Mouse (Mus musculus) E14TG2a.4 (cell line): ENCODE measurements around the gene Arhgap9.
"Not testable (repeated sequence)": the region's sequence is repeated elsewhere in the genome, so short reads cannot be mapped to it uniquely, and the experiment has no call there.

ENCODE experiments used
- H3K27me3 ChIP-seq: 2 replicates; pipeline ENCODE4 v1.6.1; 2014; ENCODE audit warnings: low read length, control low read depth; ENCODE audit not compliant: insufficient read depth
- H3K36me3 ChIP-seq: 2 replicates; pipeline ENCODE4 v1.6.1; 2014; ENCODE audit warnings: low read length, control low read depth; ENCODE audit not compliant: insufficient read depth
- H3K4me1 ChIP-seq: replicated peaks from 2 replicates; pipeline ENCODE4 v1.6.1; 2014; ENCODE audit warnings: low read depth, low read length, control low read depth
- H3K4me3 ChIP-seq: replicated peaks from 2 replicates; pipeline ENCODE4 v1.5.1; 2014; ENCODE audit warnings: mild to moderate bottlenecking, low read length
- H3K9me3 ChIP-seq: 2 replicates; pipeline ENCODE4 v1.6.1; 2014; ENCODE audit warnings: low read length, control low read depth
- CTCF ChIP-seq: conservative IDR thresholded peaks from 2 replicates; pipeline ENCODE4 v1.5.1; 2014; ENCODE audit warnings: low read length
- NANOG ChIP-seq: IDR thresholded peaks from 2 replicates; pipeline ENCODE4 v1.6.1; 2014; ENCODE audit warnings: borderline replicate concordance, low read length, mixed read lengths
- POU5F1 ChIP-seq: IDR thresholded peaks from 2 replicates; pipeline ENCODE4 v1.6.1; 2014; ENCODE audit warnings: low read length, borderline replicate concordance

Gene Arhgap9

GRCm38 (mm10) chr10:127297015-127297871 is 24.5 kb upstream of the Arhgap9 start:
- H3K27me3 ChIP-seq: no peaks in the 10 kb centered on the region
- TF ChIP-seq CTCF (no peak), POU5F1 (no peak), NANOG (no peak)
- no peaks in the 10 kb centered on the region for H3K9me3 ChIP-seq
- H3K4me1 ChIP-seq: peaks cover 43% of the 10 kb centered on the region
- H3K4me3 ChIP-seq: no peak overlapping the region
- H3K36me3 ChIP-seq: peaks cover 99% of the 10 kb centered on the region

GRCm38 (mm10) chr10:127300361-127300760 is 21.4 kb upstream of the Arhgap9 start:
- Histone ChIP-seq H3K9me3 (no peaks in the 10 kb centered on the region), H3K36me3 (peaks cover 99% of the 10 kb centered on the region), H3K27me3 (no peaks in the 10 kb centered on the region), H3K4me3 (no peak overlapping the region), H3K4me1 (peaks cover 49% of the 10 kb centered on the region)
- no peak for TF ChIP-seq NANOG
- TF ChIP-seq CTCF: no peak

- Histone ChIP-seq H3K4me1 (peaks cover 38% of the 10 kb centered on the region), H3K9me3 (no peaks in the 10 kb centered on the region), H3K27me3 (no peaks in the 10 kb centered on the region), H3K36me3 (peaks cover 100% of the 10 kb centered on the region), H3K4me3 (no peak overlapping the region)
- TF ChIP-seq CTCF (no peak), POU5F1 (no peak), NANOG (no peak)
Measured at GRCm38 (mm10) chr10:127303136-127303535, 18.6 kb upstream of the Arhgap9 start.

GRCm38 (mm10) chr10:127309167-127309566 is 12.6 kb upstream of the Arhgap9 start:
- H3K4me1 ChIP-seq: peaks cover 54% of the 10 kb centered on the region
- H3K27me3 ChIP-seq, H3K4me3 ChIP-seq, H3K9me3 ChIP-seq: not testable (repeated sequence)
- H3K36me3 ChIP-seq: peaks cover 63% of the 10 kb centered on the region

- Histone ChIP-seq H3K4me3 (peak overlapping the region; percentile 89), H3K4me1 (peaks cover 38% of the 10 kb centered on the region), H3K9me3 (no peaks in the 10 kb centered on the region), H3K36me3 (peaks cover 46% of the 10 kb centered on the region), H3K27me3 (no peaks in the 10 kb centered on the region)
- no peak for TF ChIP-seq NANOG
- no peak for TF ChIP-seq POU5F1
- no peak for TF ChIP-seq CTCF
Measured at GRCm38 (mm10) chr10:127310523-127311475, 11.0 kb upstream of the Arhgap9 start.

- H3K9me3 ChIP-seq: no peaks in the 10 kb centered on the region
- H3K36me3 ChIP-seq: peaks cover 37% of the 10 kb centered on the region
- no peaks in the 10 kb centered on the region for H3K27me3 ChIP-seq
- peaks cover 36% of the 10 kb centered on the region for H3K4me1 ChIP-seq
- TF ChIP-seq NANOG (no peak), CTCF (no peak), POU5F1 (no peak)
- H3K4me3 ChIP-seq: peak within 1 kb of the TSS; percentile 89
Measured at GRCm38 (mm10) chr10:127311476-127312355, 10.0 kb upstream of the Arhgap9 start, which contains the start of gene Mars. Gene Mars (minus strand): TSS chr10:127311786.

- TF ChIP-seq CTCF: peak; percentile 94
- no peak for TF ChIP-seq NANOG
- Histone ChIP-seq H3K36me3 (peaks cover 31% of the 10 kb centered on the region), H3K9me3 (no peaks in the 10 kb centered on the region), H3K4me3 (peak overlapping the region; percentile 89), H3K27me3 (no peaks in the 10 kb centered on the region), H3K4me1 (peaks cover 36% of the 10 kb centered on the region)
Measured at GRCm38 (mm10) chr10:127312356-127312676, 9.4 kb upstream of the Arhgap9 start.

GRCm38 (mm10) chr10:127312858-127313257 is 8.9 kb upstream of the Arhgap9 start:
- peaks cover 36% of the 10 kb centered on the region for H3K4me1 ChIP-seq
- peaks cover 26% of the 10 kb centered on the region for H3K36me3 ChIP-seq
- no peaks in the 10 kb centered on the region for H3K27me3 ChIP-seq
- H3K9me3 ChIP-seq: no peaks in the 10 kb centered on the region
- no peak overlapping the region for H3K4me3 ChIP-seq
- no peak for TF ChIP-seq NANOG
- TF ChIP-seq CTCF: no peak
- TF ChIP-seq POU5F1: no peak

- not testable (repeated sequence) for H3K9me3 ChIP-seq, H3K27me3 ChIP-seq, H3K4me3 ChIP-seq
- peaks cover 30% of the 10 kb centered on the region for H3K4me1 ChIP-seq
- H3K36me3 ChIP-seq: peaks cover 19% of the 10 kb centered on the region
Measured at GRCm38 (mm10) chr10:127313516-127313915, 8.2 kb upstream of the Arhgap9 start.
